Mouse (Mus musculus) layer of hippocampus, postnatal 10 days (tissue): ENCODE results near the gene Atp6v1g3. TPM values are rescaled to one million over a fixed set of nuclear protein-coding genes. Genes with fewer than 3 reads are reported as not detected.

Experiments
- DNase-seq, 2 experiments: peaks; one replicate each; pipeline ENCODE4 v3.0.0; 2021; ENCODE audit warnings: low spot score in 2 of 2
- long read RNA-seq: library from polyadenylated mRNA; stranded (forward); transcript quantifications from one replicate; pipeline ENCODE4 v2.0.0, GENCODE M21; 2023
- total RNA-seq, 2 experiments: library from RNA; stranded (reverse); gene quantifications; 2 replicates each; pipeline ENCODE4 v1.2.3; 2021

Gene Atp6v1g3
- not detected for total RNA-seq
- long read RNA-seq = 0 reads

- no peak for DNase-seq
Measured at GRCm38 (mm10) chr1:138273438-138273837, at the start of gene Atp6v1g3. Gene Atp6v1g3, plus strand, starts transcription at chr1:138273738.

- no peak for DNase-seq
Measured at GRCm38 (mm10) chr1:138233051-138233450, 40.5 kb upstream of the Atp6v1g3 start.

- DNase-seq = no peak
Measured at GRCm38 (mm10) chr1:138237252-138237651, 36.3 kb upstream of the Atp6v1g3 start.

- peak; percentile 5 to 16 for DNase-seq
Measured at GRCm38 (mm10) chr1:138243947-138244346, 29.6 kb upstream of the Atp6v1g3 start.

GRCm38 (mm10) chr1:138244485-138244884 lies 29.1 kb upstream of the Atp6v1g3 start:
- DNase-seq = peak; percentile 17 to 21

GRCm38 (mm10) chr1:138245103-138245502 lies 28.4 kb upstream of the Atp6v1g3 start:
- no peak for DNase-seq

- DNase-seq = peak; percentile 21 to 45
Measured at GRCm38 (mm10) chr1:138245533-138245932, 28.0 kb upstream of the Atp6v1g3 start.

GRCm38 (mm10) chr1:138246438-138247164 lies 26.9 kb upstream of the Atp6v1g3 start:
- DNase-seq = no peak

GRCm38 (mm10) chr1:138247699-138248483 lies 25.6 kb upstream of the Atp6v1g3 start:
- DNase-seq = no peak

- no peak for DNase-seq
Measured at GRCm38 (mm10) chr1:138248770-138249169, 24.8 kb upstream of the Atp6v1g3 start.

- DNase-seq = no peak
Measured at GRCm38 (mm10) chr1:138250951-138251350, 22.6 kb upstream of the Atp6v1g3 start.

GRCm38 (mm10) chr1:138256172-138256789 lies 17.3 kb upstream of the Atp6v1g3 start:
- no peak for DNase-seq

- DNase-seq = no peak
Measured at GRCm38 (mm10) chr1:138258758-138259157, 14.8 kb upstream of the Atp6v1g3 start.

GRCm38 (mm10) chr1:138261520-138261919 lies 12.0 kb upstream of the Atp6v1g3 start:
- DNase-seq = no peak

- DNase-seq = no peak
Measured at GRCm38 (mm10) chr1:138262408-138262807, 11.1 kb upstream of the Atp6v1g3 start.

GRCm38 (mm10) chr1:138267465-138268055 lies 6.0 kb upstream of the Atp6v1g3 start:
- no peak for DNase-seq

- no peak for DNase-seq
Measured at GRCm38 (mm10) chr1:138274930-138275329, 1.4 kb downstream of the Atp6v1g3 start.

GRCm38 (mm10) chr1:138275859-138276258 lies 2.3 kb downstream of the Atp6v1g3 start:
- DNase-seq = no peak

GRCm38 (mm10) chr1:138281139-138281538 lies 7.6 kb downstream of the Atp6v1g3 start:
- no peak for DNase-seq

- no peak for DNase-seq
Measured at GRCm38 (mm10) chr1:138282413-138283141, 9.0 kb downstream of the Atp6v1g3 start.

- DNase-seq = no peak
Measured at GRCm38 (mm10) chr1:138287665-138288064, 14.1 kb downstream of the Atp6v1g3 start.
